Mouse (Mus musculus): ENCODE results near the gene Tor3a. TPM values are rescaled to one million over a fixed set of nuclear protein-coding genes. Genes with fewer than 3 reads are reported as not detected.

The Tor3a gene
- polyA plus RNA-seq (2012; rRNA removed; ENCODE audit: low replicate concordance) = 13.4 and 19.9 TPM in 2 replicates

DNA sequence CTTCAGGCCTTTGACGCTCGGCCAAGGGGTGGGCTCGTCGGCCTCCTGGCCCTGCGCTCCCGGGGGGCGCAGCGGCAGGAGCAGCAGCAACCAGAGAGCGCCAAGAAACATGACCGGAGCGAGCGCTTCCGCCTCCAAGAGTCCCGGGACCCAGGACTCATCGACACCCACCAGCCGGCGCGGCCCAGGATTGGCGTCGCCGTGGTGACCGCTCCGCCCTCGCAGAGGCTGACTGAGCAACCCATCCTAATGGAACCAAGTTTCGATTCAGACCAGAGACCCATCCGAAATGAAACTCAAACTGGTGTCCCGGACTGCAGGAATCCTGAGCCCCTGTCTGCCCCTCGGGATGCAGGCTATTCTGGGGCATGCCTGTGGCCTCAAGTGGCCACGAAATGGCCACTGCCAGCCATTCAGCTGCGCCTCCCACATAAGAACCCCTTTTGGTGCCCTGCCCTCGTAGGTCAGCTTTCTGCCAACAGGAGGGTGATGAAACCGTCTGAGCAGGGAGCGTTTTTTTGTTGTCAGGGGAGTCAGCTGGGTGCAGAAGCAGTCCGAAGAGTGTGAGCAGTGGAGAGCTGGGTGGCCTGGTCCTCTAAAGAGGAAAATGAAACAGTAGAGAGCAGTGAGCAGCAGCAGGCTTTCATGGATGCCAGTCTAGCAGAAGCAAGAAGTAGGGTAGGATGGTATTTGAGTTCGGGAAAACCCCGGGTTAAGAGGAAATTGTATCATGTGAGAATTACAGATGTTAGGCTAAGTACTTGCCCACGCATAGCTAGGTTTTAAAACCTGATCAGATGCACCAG is at the start of gene Tor3a:
Gene Tor3a, minus strand, starts transcription at position 162 of the 806 bp plus-strand sequence.

DNA sequence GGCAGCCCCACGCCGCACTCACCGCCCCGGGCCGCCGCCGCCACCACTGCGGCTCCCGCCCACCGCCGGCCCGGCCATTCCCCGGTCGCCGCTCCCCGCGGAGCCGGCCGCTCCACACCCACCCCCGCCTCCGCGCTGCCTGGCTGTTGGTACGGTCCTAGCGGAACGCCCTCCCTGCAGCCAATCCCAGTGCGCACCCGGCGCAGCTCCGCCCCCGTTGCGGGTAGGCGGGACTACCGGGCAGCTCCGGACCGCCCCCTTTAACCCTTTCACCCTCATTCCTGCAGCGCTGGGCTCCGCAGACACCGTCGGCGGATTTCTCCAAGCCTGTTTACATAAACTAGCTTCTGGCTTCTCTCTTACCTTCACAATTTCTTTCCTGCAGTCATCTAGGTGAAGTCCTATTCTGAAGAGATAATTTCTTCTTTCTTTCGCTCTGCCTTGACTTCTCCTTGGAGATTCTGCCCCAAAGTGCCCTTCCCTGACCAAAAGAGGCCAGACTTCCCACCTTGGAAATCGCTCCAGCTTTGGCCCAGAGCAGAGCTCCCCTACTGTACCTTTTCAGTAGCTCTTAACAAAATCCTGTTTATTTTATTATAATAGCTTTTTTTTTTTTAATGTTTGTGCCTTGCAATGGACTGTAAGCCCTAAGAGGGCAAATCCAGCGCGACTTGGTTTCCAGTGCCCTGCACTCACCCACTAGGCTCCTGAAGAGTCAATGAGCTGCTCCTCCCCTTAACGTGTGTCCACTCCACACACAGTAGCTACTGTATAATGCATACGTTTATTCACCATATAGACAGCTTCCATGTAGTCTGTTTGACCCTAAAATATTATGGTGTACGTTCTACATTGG is 45.0 kb upstream of the Tor3a start, which contains the start of gene Fam20b:
Gene Fam20b, minus strand, starts transcription at position 137 of the 856 bp plus-strand sequence.

Other genes starting within 250 kb of the Tor3a start
- gene Soat1, start 200.0 kb downstream of the Tor3a start, polyA plus RNA-seq (2012; rRNA removed; ENCODE audit: low replicate concordance) = 5.6 and 12.1 TPM in 2 replicates
- 17.7 and 23.1 TPM in 2 replicates for gene Gm10031, start 150.3 kb downstream of the Tor3a start, polyA plus RNA-seq (2012; rRNA removed; ENCODE audit: low replicate concordance)
- gene Abl2, start 115.6 kb downstream of the Tor3a start, polyA plus RNA-seq (2012; rRNA removed; ENCODE audit: low replicate concordance) = 2.7 and 2.8 TPM in 2 replicates
- gene Fam20b, start 44.7 kb upstream of the Tor3a start, polyA plus RNA-seq (2012; rRNA removed; ENCODE audit: low replicate concordance) = 9.1 and 11.4 TPM in 2 replicates
- 0.96 and 1.9 TPM in 2 replicates for gene Angptl1, start 164.2 kb upstream of the Tor3a start, polyA plus RNA-seq (2012; rRNA removed; ENCODE audit: low replicate concordance)